Mouse (Mus musculus): Measurements from ENCODE around the gene Pklr.

DNA sequence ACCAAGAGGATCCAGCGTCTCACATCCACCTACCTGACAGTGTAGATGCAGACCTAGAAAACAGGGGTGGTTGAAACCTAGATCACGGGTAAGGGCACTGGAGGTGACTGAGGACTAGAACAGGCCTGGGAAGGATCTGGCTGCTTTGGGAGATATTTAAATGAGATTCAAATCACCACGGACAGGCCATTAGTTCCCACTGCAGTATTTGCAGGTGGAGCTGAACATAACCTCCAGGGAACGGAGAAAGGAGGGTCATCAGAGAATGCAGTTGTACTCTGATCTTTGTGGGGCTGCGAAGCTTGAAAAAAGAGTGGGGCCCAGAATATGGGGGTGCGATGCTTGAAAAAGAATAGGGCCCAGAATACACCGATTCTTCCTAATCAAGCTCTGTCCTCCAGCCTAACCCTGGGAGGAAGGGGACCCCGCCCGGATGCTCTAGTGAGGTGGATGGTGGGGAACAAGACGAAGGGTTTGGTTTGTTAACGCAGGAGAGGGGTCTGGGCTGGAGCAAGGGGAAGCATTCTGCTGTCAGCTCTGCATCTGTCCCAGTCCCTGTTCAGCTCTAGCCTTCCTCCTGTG is 43.3 kb upstream of the Pklr start:
- TF ChIP-seq CTCF (conservative IDR thresholded peaks at IDR 0.05; ENCODE audit: low read length) (no peak), NANOG (IDR thresholded peaks at IDR 0.05; ENCODE audit: borderline replicate concordance, low read length) (no peak)

Measured in E14TG2a.4 (cell line).